ENCODE assay signal across 8 mouse cellular contexts in the genomic region with DNA sequence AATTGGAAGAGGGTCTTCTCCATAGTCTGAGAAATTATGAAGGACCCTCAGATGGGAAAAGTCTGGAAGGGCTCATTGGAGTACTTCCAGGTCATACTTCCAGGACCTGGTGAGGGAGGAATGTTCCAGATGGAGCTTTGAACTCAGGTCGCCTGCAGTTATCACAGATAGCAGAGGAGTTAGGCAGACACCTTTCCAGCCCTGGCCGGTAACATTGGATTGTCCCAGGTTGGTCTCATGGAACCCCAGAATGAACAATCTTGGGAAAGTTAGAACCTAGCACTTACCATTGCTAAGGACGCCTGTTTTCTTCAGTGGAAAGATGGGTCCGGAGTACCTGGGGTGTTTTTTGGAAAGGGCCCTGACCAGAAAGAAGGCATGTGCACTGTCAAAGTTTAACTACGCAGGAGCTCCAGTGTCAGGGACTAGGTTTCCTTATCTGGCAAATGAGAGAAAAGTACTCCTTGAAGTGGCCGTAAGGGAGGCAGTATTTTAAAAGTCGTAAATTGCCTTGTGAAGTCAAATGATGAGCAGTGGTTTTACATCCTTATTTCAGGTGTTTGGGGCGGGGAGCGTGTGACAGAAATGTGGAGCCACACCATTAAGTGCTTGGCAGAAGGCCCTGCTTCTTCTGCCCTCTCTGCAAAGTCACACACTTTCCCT. TPM values are rescaled to one million over a fixed set of nuclear protein-coding genes. Genes with fewer than 3 reads are reported as not detected.
A peak's percentile ranks its signal among the peaks of the same experiment; 100 is the strongest.
DNase-seq lines count a peak whose midpoint lies in the region; ATAC-seq and TF ChIP-seq lines count a peak whose summit lies in the region.

No protein-coding gene starts in this region.

- peak overlapping the region; percentile 100 for H3K4me3 ChIP-seq in liver, adult 2 months (ENCODE audit: insufficient read depth, low read depth, low read length)
- peak overlapping the region; percentile 69 to 76 for H3K4me3 ChIP-seq in heart, embryonic 14.5 days (ENCODE audit: control insufficient read depth in 1 of 2, insufficient read depth in 1 of 2, low read depth in 1 of 2, low read length in 2 of 2)
- H3K4me3 ChIP-seq in liver, embryonic 14.5 days (ENCODE audit: insufficient read depth in 1 of 2, low read depth in 2 of 2, low read length in 2 of 2) = peak overlapping the region; percentile 61 to 65
- peak overlapping the region; percentile 78 for H3K4me3 ChIP-seq in stomach, embryonic 14.5 days (ENCODE audit: low read depth, low read length)

- H3K9ac ChIP-seq in liver, adult 2 months (ENCODE audit: low read depth, low read length) = peak overlapping the region; percentile 100
- peak overlapping the region; percentile 84 for H3K9ac ChIP-seq in heart, embryonic 14.5 days (ENCODE audit: low read length)
- H3K9ac ChIP-seq in liver, embryonic 14.5 days (replicated peaks) = peak overlapping the region; percentile 70; the same call in 1 of the 2 replicates
- peak overlapping the region; percentile 79 for H3K9ac ChIP-seq in stomach, embryonic 14.5 days (replicated peaks; ENCODE audit: low read depth, low read length)

- H3K36me3 ChIP-seq in liver, adult 2 months (ENCODE audit: control insufficient read depth, insufficient read depth, low read length) = peaks cover 25% of the 10 kb centered on the region
- H3K36me3 ChIP-seq in heart, embryonic 14.5 days (ENCODE audit: control insufficient read depth, insufficient read depth, low read length) = peaks cover 36% of the 10 kb centered on the region
- no peaks in the 10 kb centered on the region; the same call in 1 of the 2 replicates for H3K36me3 ChIP-seq in liver, embryonic 14.5 days (replicated peaks; ENCODE audit: control insufficient read depth, insufficient read depth, low read depth)
- peaks cover 12% of the 10 kb centered on the region for H3K36me3 ChIP-seq in stomach, embryonic 14.5 days (ENCODE audit: control insufficient read depth, insufficient read depth, low read length)

- no peak for TF ChIP-seq CTCF in liver, adult 2 months (IDR thresholded peaks at IDR 0.05; ENCODE audit: low read depth, low read length)
- no peak for TF ChIP-seq CTCF in liver, embryonic 14.5 days (IDR thresholded peaks at IDR 0.05; ENCODE audit: low read depth)

- no peak for TF ChIP-seq EP300 in liver, embryonic 14.5 days (IDR thresholded peaks at IDR 0.05; ENCODE audit: low read depth)

- no peaks in the 10 kb centered on the region for H3K27me3 ChIP-seq in liver, adult 2 months (ENCODE audit: control insufficient read depth, insufficient read depth, low read length)
- 0 out of 2 replicates have a peak, but pooled peaks cover 3% of the 10 kb centered on the region for H3K27me3 ChIP-seq in heart, embryonic 14.5 days (ENCODE audit: control insufficient read depth, insufficient read depth, low read length)
- no peaks in the 10 kb centered on the region; the same call in 1 of the 2 replicates for H3K27me3 ChIP-seq in liver, embryonic 14.5 days (ENCODE audit: control insufficient read depth, insufficient read depth, low read length)
- no peaks in the 10 kb centered on the region for H3K27me3 ChIP-seq in stomach, embryonic 14.5 days (ENCODE audit: control insufficient read depth, insufficient read depth, low read length)

- peak overlapping the region; percentile 99 for H3K27ac ChIP-seq in liver, adult 2 months (replicated peaks; ENCODE audit: insufficient read depth, low read depth, low read length)
- H3K27ac ChIP-seq in heart, embryonic 14.5 days (replicated peaks in 1 of 2; ENCODE audit: control insufficient read depth in 1 of 2, insufficient read depth in 1 of 2, low read depth in 2 of 2, low read length in 2 of 2) = no peak overlapping the region
- H3K27ac ChIP-seq in liver, embryonic 14.5 days = no peak overlapping the region
- no peak overlapping the region for H3K27ac ChIP-seq in stomach, embryonic 14.5 days (ENCODE audit: low read length)

- peaks cover 21% of the 10 kb centered on the region; the same call in 1 of the 2 replicates for H3K79me2 ChIP-seq in liver, adult 2 months (ENCODE audit: control insufficient read depth, insufficient read depth, low read length)

- H3K9me3 ChIP-seq in heart, embryonic 14.5 days (ENCODE audit: control insufficient read depth, low read length) = no peaks in the 10 kb centered on the region
- no peaks in the 10 kb centered on the region for H3K9me3 ChIP-seq in liver, embryonic 14.5 days (ENCODE audit: control insufficient read depth, low read length)
- no peaks in the 10 kb centered on the region for H3K9me3 ChIP-seq in stomach, embryonic 14.5 days (ENCODE audit: control insufficient read depth, low read depth, low read length)

- WGBS in liver, adult 2 months = 23% methylated on average over 9 of the region's 9 CpGs
- 53% methylated on average over 9 of the region's 9 CpGs for WGBS in heart, embryonic 14.5 days
- 42% methylated on average over 9 of the region's 9 CpGs for WGBS in liver, embryonic 14.5 days (ENCODE audit: insufficient replicate concordance)
- WGBS in stomach, embryonic 14.5 days = 60% methylated on average over 9 of the region's 9 CpGs

- H3K4me2 ChIP-seq in heart, embryonic 14.5 days (ENCODE audit: low read length) = peak overlapping the region; percentile 82
- H3K4me2 ChIP-seq in liver, embryonic 14.5 days (ENCODE audit: low read depth) = peak overlapping the region; percentile 88
- peak overlapping the region; percentile 79 for H3K4me2 ChIP-seq in stomach, embryonic 14.5 days (replicated peaks; ENCODE audit: low read depth, low read length)

- TF ChIP-seq POLR2A in liver, adult 2 months (IDR thresholded peaks at IDR 0.05; ENCODE audit: extremely low read depth, insufficient read depth, low read length) = no peak

- peak; percentile 78 for DNase-seq in liver, adult 2 months (ENCODE audit: extremely low read depth, low read depth, low spot score)
- DNase-seq in liver = no peak
- no peak for DNase-seq in liver, embryonic 14.5 days (ENCODE audit: low read depth in 3 of 3, low spot score in 3 of 3)
- no peak for DNase-seq in adipocyte (ENCODE audit: low spot score)
- DNase-seq in left cerebral cortex, adult 9 months (ENCODE audit: low spot score in 2 of 2) = no peak
- DNase-seq in right cerebral cortex, adult 18-20 months = no peak

- peaks cover 25% of the 10 kb centered on the region for H3K4me1 ChIP-seq in liver, adult 2 months (ENCODE audit: control insufficient read depth, insufficient read depth, low read length)
- H3K4me1 ChIP-seq in heart, embryonic 14.5 days (ENCODE audit: control insufficient read depth in 2 of 2, insufficient read depth in 2 of 2, low read length in 2 of 2) = peaks cover 8% of the 10 kb centered on the region in 2 experiments
- H3K4me1 ChIP-seq in liver, embryonic 14.5 days (replicated peaks; ENCODE audit: control insufficient read depth in 2 of 2, insufficient read depth in 2 of 2, low read length in 1 of 2) = peaks cover 0 to 5% of the 10 kb centered on the region in 2 experiments; a peak in 1 of 4 replicates
- H3K4me1 ChIP-seq in stomach, embryonic 14.5 days (ENCODE audit: control insufficient read depth, insufficient read depth, low read length) = peaks cover 8% of the 10 kb centered on the region

- no peak for ATAC-seq in heart, embryonic 14.5 days (ENCODE audit: insufficient number of reproducible peaks, insufficient read depth, low FRiP score, low read depth)
- no peak for ATAC-seq in liver, embryonic 14.5 days (ENCODE audit: insufficient read depth)
- no peak for ATAC-seq in stomach, embryonic 14.5 days (ENCODE audit: insufficient number of reproducible peaks, insufficient read depth, low FRiP score, low read depth)

RNA-seq across cellular contexts. Expression of a gene that starts 1.1 kb away (rescaled TPM):
- total RNA-seq in liver, adult 2 months (2014; rRNA removed) = 300 and 328 TPM in 2 replicates
- polyA plus RNA-seq in liver, adult 2 months (2012; rRNA removed) = 92.9 and 108 TPM in 2 replicates
- polyA plus RNA-seq in heart, embryonic 14.5 days (2014; fragmentation: Nextera tagmentation; extraction: Ambion mirVana) = 70.5 and 70.6 TPM in 2 replicates
- polyA plus RNA-seq in liver, embryonic 14.5 days (2012; rRNA removed) = 15.4 and 24.3 TPM in 2 replicates
- polyA plus RNA-seq in liver, embryonic 14.5 days (2014; fragmentation: Nextera tagmentation; extraction: Ambion mirVana) = 38.8 and 39.8 TPM in 2 replicates
- polyA plus RNA-seq in stomach, embryonic 14.5 days (2014; fragmentation: Nextera tagmentation; extraction: Ambion mirVana) = 75.2 and 86.0 TPM in 2 replicates

RNA-seq across cellular contexts. Expression of a gene that starts 25.8 kb away (rescaled TPM):
- 27.2 and 39.1 TPM in 2 replicates for total RNA-seq in liver, adult 2 months (2014; rRNA removed)
- 43.3 and 44.8 TPM in 2 replicates for polyA plus RNA-seq in liver, adult 2 months (2012; rRNA removed)
- 175 and 193 TPM in 2 replicates for polyA plus RNA-seq in heart, embryonic 14.5 days (2014; fragmentation: Nextera tagmentation; extraction: Ambion mirVana)
- polyA plus RNA-seq in liver, embryonic 14.5 days (2012; rRNA removed) = 22.7 and 37.6 TPM in 2 replicates
- polyA plus RNA-seq in liver, embryonic 14.5 days (2014; fragmentation: Nextera tagmentation; extraction: Ambion mirVana) = 99.8 and 102 TPM in 2 replicates
- 218 and 247 TPM in 2 replicates for polyA plus RNA-seq in stomach, embryonic 14.5 days (2014; fragmentation: Nextera tagmentation; extraction: Ambion mirVana)

RNA-seq across cellular contexts. Expression of a gene that starts 40.7 kb away (rescaled TPM):
- total RNA-seq in liver, adult 2 months (2014; rRNA removed) = not detected in 2 replicates
- polyA plus RNA-seq in liver, adult 2 months (2012; rRNA removed) = not detected in 2 replicates
- not detected in 2 replicates for polyA plus RNA-seq in heart, embryonic 14.5 days (2014; fragmentation: Nextera tagmentation; extraction: Ambion mirVana)
- not detected in 2 replicates for polyA plus RNA-seq in liver, embryonic 14.5 days (2012; rRNA removed)
- polyA plus RNA-seq in liver, embryonic 14.5 days (2014; fragmentation: Nextera tagmentation; extraction: Ambion mirVana) = not detected in 2 replicates
- polyA plus RNA-seq in stomach, embryonic 14.5 days (2014; fragmentation: Nextera tagmentation; extraction: Ambion mirVana) = not detected in 2 replicates

RNA-seq across cellular contexts. Expression of a gene that starts 44.2 kb away (rescaled TPM):
- 640 and 691 TPM in 2 replicates for total RNA-seq in liver, adult 2 months (2014; rRNA removed)
- polyA plus RNA-seq in liver, adult 2 months (2012; rRNA removed) = 491 and 636 TPM in 2 replicates
- 86.7 and 88.0 TPM in 2 replicates for polyA plus RNA-seq in heart, embryonic 14.5 days (2014; fragmentation: Nextera tagmentation; extraction: Ambion mirVana)
- polyA plus RNA-seq in liver, embryonic 14.5 days (2012; rRNA removed) = 32.6 and 34.3 TPM in 2 replicates
- polyA plus RNA-seq in liver, embryonic 14.5 days (2014; fragmentation: Nextera tagmentation; extraction: Ambion mirVana) = 61.1 and 68.2 TPM in 2 replicates
- polyA plus RNA-seq in stomach, embryonic 14.5 days (2014; fragmentation: Nextera tagmentation; extraction: Ambion mirVana) = 103 and 109 TPM in 2 replicates
